Mouse (Mus musculus) C2C12 (cell line): Measurements from ENCODE around the gene Rnf39.

Source experiments
- CTCF ChIP-seq: IDR thresholded peaks from one replicate; pipeline ENCODE4 v1.5.1; 2011; ENCODE audit not compliant: control insufficient read depth, insufficient read depth, insufficient read length
- MYOD1 ChIP-seq: IDR thresholded peaks from one replicate; pipeline ENCODE4 v1.6.1; 2011; ENCODE audit warnings: low read depth; ENCODE audit not compliant: control insufficient read depth, insufficient read length

- TF ChIP-seq MYOD1, result no peak
- no peak for TF ChIP-seq CTCF
These were observed 30.7 kb upstream of the Rnf39 start for GRCm38 (mm10) chr17:36912031-36912430.
